Mouse (Mus musculus): ENCODE results near the gene Asb2. TPM values are rescaled to one million over a fixed set of nuclear protein-coding genes. Genes with fewer than 3 reads are reported as not detected.

Gene Asb2
- total RNA-seq (2014; rRNA removed; ENCODE audit: low replicate concordance) (572 and 632 TPM in 2 replicates), polyA plus RNA-seq (2015; fragmentation: Nextera tagmentation; extraction: Ambion mirVana) (289 and 380 TPM in 2 replicates)

GRCm38 (mm10) chr12:103355746-103356414, at the start of gene Asb2:
Gene Asb2, minus strand, starts transcription at chr12:103356001.
- 21% methylated on average over 14 of the region's 14 CpGs for WGBS
- TF ChIP-seq CTCF (IDR thresholded peaks at IDR 0.05; ENCODE audit: low read depth) = no peak
- TF ChIP-seq EP300 (IDR thresholded peaks at IDR 0.05; ENCODE audit: low read depth) = 0 out of 2 replicates have a peak, but pooled peaks have one; percentile 23
- H3K4me1 ChIP-seq (ENCODE audit: control insufficient read depth, insufficient read depth) = peaks cover 40% of the 10 kb centered on the region
- H3K27ac ChIP-seq (ENCODE audit: low read depth) = peak within 1 kb of the TSS; percentile 98
- no peaks in the 10 kb centered on the region for H3K9me3 ChIP-seq (replicated peaks; ENCODE audit: control insufficient read depth, low read length)
- ATAC-seq (ENCODE audit: insufficient read depth, low read depth) = peak; percentile 6
- peak within 1 kb of the TSS; percentile 43 for H3K4me3 ChIP-seq (ENCODE audit: low read depth, low read length)
- peak within 1 kb of the TSS; percentile 78 for H3K4me2 ChIP-seq (ENCODE audit: low read depth, low read length)
- peaks cover 4% of the 10 kb centered on the region; the same call in 1 of the 2 replicates for H3K36me3 ChIP-seq (replicated peaks; ENCODE audit: control insufficient read depth, insufficient read depth, low read length)
- H3K27me3 ChIP-seq (ENCODE audit: control insufficient read depth, insufficient read depth, low read length) = no peaks in the 10 kb centered on the region
- peak; percentile 68 for DNase-seq (ENCODE audit: low spot score)
- peak within 1 kb of the TSS; percentile 67 for H3K9ac ChIP-seq (replicated peaks; ENCODE audit: low read depth, low read length)

GRCm38 (mm10) chr12:103404131-103404530, 48.3 kb upstream of the Asb2 start:
- H3K4me1 ChIP-seq (ENCODE audit: control insufficient read depth, insufficient read depth) = no peaks in the 10 kb centered on the region
- no peaks in the 10 kb centered on the region for H3K9me3 ChIP-seq (replicated peaks; ENCODE audit: control insufficient read depth, low read length)
- no peak overlapping the region for H3K9ac ChIP-seq (replicated peaks; ENCODE audit: low read depth, low read length)
- H3K27ac ChIP-seq (ENCODE audit: low read depth) = no peak overlapping the region
- peaks cover 58% of the 10 kb centered on the region for H3K36me3 ChIP-seq (replicated peaks; ENCODE audit: control insufficient read depth, insufficient read depth, low read length)
- no peak overlapping the region for H3K4me2 ChIP-seq (ENCODE audit: low read depth, low read length)
- WGBS = 86% methylated on average over 18 of the region's 18 CpGs
- no peak for DNase-seq (ENCODE audit: low spot score)
- ATAC-seq (ENCODE audit: insufficient read depth, low read depth) = no peak
- H3K27me3 ChIP-seq (ENCODE audit: control insufficient read depth, insufficient read depth, low read length) = no peaks in the 10 kb centered on the region
- no peak overlapping the region for H3K4me3 ChIP-seq (ENCODE audit: low read depth, low read length)
- TF ChIP-seq EP300 (IDR thresholded peaks at IDR 0.05; ENCODE audit: low read depth) = no peak
- TF ChIP-seq CTCF (IDR thresholded peaks at IDR 0.05; ENCODE audit: low read depth) = no peak

- no peak overlapping the region for H3K4me3 ChIP-seq (ENCODE audit: low read depth, low read length)
- no peaks in the 10 kb centered on the region for H3K27me3 ChIP-seq (ENCODE audit: control insufficient read depth, insufficient read depth, low read length)
- H3K9me3 ChIP-seq (replicated peaks; ENCODE audit: control insufficient read depth, low read length) = no peaks in the 10 kb centered on the region
- peaks cover 14% of the 10 kb centered on the region for H3K4me1 ChIP-seq (ENCODE audit: control insufficient read depth, insufficient read depth)
- H3K36me3 ChIP-seq (replicated peaks; ENCODE audit: control insufficient read depth, insufficient read depth, low read length) = no peaks in the 10 kb centered on the region
- ATAC-seq (ENCODE audit: insufficient read depth, low read depth) = no peak
- 44% methylated on average over 7 of the region's 7 CpGs for WGBS
- DNase-seq (ENCODE audit: low spot score) = no peak
- H3K9ac ChIP-seq (replicated peaks; ENCODE audit: low read depth, low read length) = no peak overlapping the region
- TF ChIP-seq EP300 (IDR thresholded peaks at IDR 0.05; ENCODE audit: low read depth) (no peak), CTCF (IDR thresholded peaks at IDR 0.05; ENCODE audit: low read depth) (no peak)
- H3K4me2 ChIP-seq (ENCODE audit: low read depth, low read length) = no peak overlapping the region
- no peak overlapping the region for H3K27ac ChIP-seq (ENCODE audit: low read depth)
Observed at GRCm38 (mm10) chr12:103396751-103397150, 41.0 kb upstream of the Asb2 start.

- 63% methylated on average over 12 of the region's 12 CpGs for WGBS
- no peak overlapping the region for H3K9ac ChIP-seq (replicated peaks; ENCODE audit: low read depth, low read length)
- no peaks in the 10 kb centered on the region for H3K36me3 ChIP-seq (replicated peaks; ENCODE audit: control insufficient read depth, insufficient read depth, low read length)
- H3K4me3 ChIP-seq (ENCODE audit: low read depth, low read length) = no peak overlapping the region
- DNase-seq (ENCODE audit: low spot score) = no peak
- H3K27ac ChIP-seq (ENCODE audit: low read depth) = no peak overlapping the region
- peaks cover 18% of the 10 kb centered on the region for H3K4me1 ChIP-seq (ENCODE audit: control insufficient read depth, insufficient read depth)
- no peak for ATAC-seq (ENCODE audit: insufficient read depth, low read depth)
- H3K4me2 ChIP-seq (ENCODE audit: low read depth, low read length) = no peak overlapping the region
- TF ChIP-seq CTCF (IDR thresholded peaks at IDR 0.05; ENCODE audit: low read depth) = no peak
- TF ChIP-seq EP300 (IDR thresholded peaks at IDR 0.05; ENCODE audit: low read depth) = no peak
- H3K9me3 ChIP-seq (replicated peaks; ENCODE audit: control insufficient read depth, low read length) = no peaks in the 10 kb centered on the region
- H3K27me3 ChIP-seq (ENCODE audit: control insufficient read depth, insufficient read depth, low read length) = no peaks in the 10 kb centered on the region
Observed at GRCm38 (mm10) chr12:103395486-103396275, 39.9 kb upstream of the Asb2 start.

- 50% methylated on average over 6 of the region's 6 CpGs for WGBS
- Histone ChIP-seq H3K4me2 (ENCODE audit: low read depth, low read length) (no peak overlapping the region), H3K9me3 (replicated peaks; ENCODE audit: control insufficient read depth, low read length) (no peaks in the 10 kb centered on the region), H3K4me3 (ENCODE audit: low read depth, low read length) (no peak overlapping the region), H3K27me3 (ENCODE audit: control insufficient read depth, insufficient read depth, low read length) (no peaks in the 10 kb centered on the region), H3K4me1 (ENCODE audit: control insufficient read depth, insufficient read depth) (peaks cover 22% of the 10 kb centered on the region), H3K27ac (ENCODE audit: low read depth) (no peak overlapping the region), H3K9ac (replicated peaks; ENCODE audit: low read depth, low read length) (no peak overlapping the region), H3K36me3 (replicated peaks; ENCODE audit: control insufficient read depth, insufficient read depth, low read length) (no peaks in the 10 kb centered on the region)
- TF ChIP-seq EP300 (IDR thresholded peaks at IDR 0.05; ENCODE audit: low read depth) (no peak), CTCF (IDR thresholded peaks at IDR 0.05; ENCODE audit: low read depth) (no peak)
- DNase-seq (ENCODE audit: low spot score) = no peak
- no peak for ATAC-seq (ENCODE audit: insufficient read depth, low read depth)
Observed at GRCm38 (mm10) chr12:103393528-103393927, 37.7 kb upstream of the Asb2 start.
